Mouse (Mus musculus) heart, adult 8-10 months (tissue): ENCODE data around the gene Srsf1. TPM values are rescaled to one million over a fixed set of nuclear protein-coding genes. Genes with fewer than 3 reads are reported as not detected.

ENCODE experiments used
- DNase-seq: peaks from one replicate; pipeline ENCODE4 v3.0.0; 2022; ENCODE audit warnings: low spot score
- total RNA-seq, 4 experiments: library from RNA; stranded (reverse); gene quantifications; 2 replicates each; pipeline ENCODE4 v1.2.4; 2022

The Srsf1 gene
- total RNA-seq, 4 experiments from 2014 or later: 97.6 to 103 (median 102) TPM

- no peak for DNase-seq
Measured at GRCm38 (mm10) chr11:88070392-88070791, 23.2 kb downstream of the Srsf1 start.

GRCm38 (mm10) chr11:88071113-88071512, 23.9 kb downstream of the Srsf1 start:
- no peak for DNase-seq

GRCm38 (mm10) chr11:88073343-88073875, 26.2 kb downstream of the Srsf1 start:
- DNase-seq: no peak

GRCm38 (mm10) chr11:88075701-88076100, 28.5 kb downstream of the Srsf1 start:
- DNase-seq: no peak

- DNase-seq: no peak
Measured at GRCm38 (mm10) chr11:88076394-88076793, 29.2 kb downstream of the Srsf1 start.

- no peak for DNase-seq
Measured at GRCm38 (mm10) chr11:88083699-88084098, 36.5 kb downstream of the Srsf1 start.

GRCm38 (mm10) chr11:88086737-88087627, 39.8 kb downstream of the Srsf1 start:
- peak; percentile 89 for DNase-seq

GRCm38 (mm10) chr11:88089150-88089549, 42.0 kb downstream of the Srsf1 start:
- DNase-seq: no peak

GRCm38 (mm10) chr11:88090293-88090692, 43.1 kb downstream of the Srsf1 start:
- no peak for DNase-seq

GRCm38 (mm10) chr11:88091949-88092348, 44.8 kb downstream of the Srsf1 start:
- no peak for DNase-seq

- DNase-seq: no peak
Measured at GRCm38 (mm10) chr11:88097173-88097572, 50.0 kb downstream of the Srsf1 start.

GRCm38 (mm10) chr11:88098021-88098729, 51.0 kb downstream of the Srsf1 start, which contains the start of gene Cuedc1:
Gene Cuedc1, plus strand, starts transcription at chr11:88098058.
- no peak for DNase-seq

GRCm38 (mm10) chr11:88098787-88099598, 51.8 kb downstream of the Srsf1 start:
- no peak for DNase-seq

GRCm38 (mm10) chr11:88099599-88100023, 52.4 kb downstream of the Srsf1 start:
- peak; percentile 89 for DNase-seq

- DNase-seq: no peak
Measured at GRCm38 (mm10) chr11:88100170-88100569, 53.0 kb downstream of the Srsf1 start.

Other genes starting within 250 kb of the Srsf1 start
- not detected for gene Lpo, start 219.1 kb upstream of the Srsf1 start, total RNA-seq
- 1 to 10 TPM; 2.2 to 4.0 (median 3.4) TPM for gene Mks1, start 194.2 kb upstream of the Srsf1 start, total RNA-seq
- not detected for gene Epx, start 171.8 kb upstream of the Srsf1 start, total RNA-seq
- not detected for gene Olfr462, start 155.1 kb upstream of the Srsf1 start, total RNA-seq
- gene Olfr463, start 150.0 kb upstream of the Srsf1 start, total RNA-seq: not detected
- not detected for gene Olfr464, start 126.4 kb upstream of the Srsf1 start, total RNA-seq
- gene Dynll2, start 59.8 kb upstream of the Srsf1 start, total RNA-seq: 100 to 1,000 TPM; 414 to 471 (median 442) TPM
- 10 to 100 TPM; 39.8 to 44.7 (median 41.8) TPM for gene Vezf1, start 20.9 kb downstream of the Srsf1 start, total RNA-seq
- 10 to 100 TPM; 47.5 to 55.7 (median 51.0) TPM for gene Cuedc1, start 50.7 kb downstream of the Srsf1 start, total RNA-seq
- 100 to 1,000 TPM; 301 to 345 (median 322) TPM for gene Mrps23, start 157.0 kb downstream of the Srsf1 start, total RNA-seq
- gene Ccdc182, start 246.7 kb downstream of the Srsf1 start, total RNA-seq: not detected